Mouse (Mus musculus): Measurements from ENCODE around the gene Emc9.

The Emc9 gene

DNA sequence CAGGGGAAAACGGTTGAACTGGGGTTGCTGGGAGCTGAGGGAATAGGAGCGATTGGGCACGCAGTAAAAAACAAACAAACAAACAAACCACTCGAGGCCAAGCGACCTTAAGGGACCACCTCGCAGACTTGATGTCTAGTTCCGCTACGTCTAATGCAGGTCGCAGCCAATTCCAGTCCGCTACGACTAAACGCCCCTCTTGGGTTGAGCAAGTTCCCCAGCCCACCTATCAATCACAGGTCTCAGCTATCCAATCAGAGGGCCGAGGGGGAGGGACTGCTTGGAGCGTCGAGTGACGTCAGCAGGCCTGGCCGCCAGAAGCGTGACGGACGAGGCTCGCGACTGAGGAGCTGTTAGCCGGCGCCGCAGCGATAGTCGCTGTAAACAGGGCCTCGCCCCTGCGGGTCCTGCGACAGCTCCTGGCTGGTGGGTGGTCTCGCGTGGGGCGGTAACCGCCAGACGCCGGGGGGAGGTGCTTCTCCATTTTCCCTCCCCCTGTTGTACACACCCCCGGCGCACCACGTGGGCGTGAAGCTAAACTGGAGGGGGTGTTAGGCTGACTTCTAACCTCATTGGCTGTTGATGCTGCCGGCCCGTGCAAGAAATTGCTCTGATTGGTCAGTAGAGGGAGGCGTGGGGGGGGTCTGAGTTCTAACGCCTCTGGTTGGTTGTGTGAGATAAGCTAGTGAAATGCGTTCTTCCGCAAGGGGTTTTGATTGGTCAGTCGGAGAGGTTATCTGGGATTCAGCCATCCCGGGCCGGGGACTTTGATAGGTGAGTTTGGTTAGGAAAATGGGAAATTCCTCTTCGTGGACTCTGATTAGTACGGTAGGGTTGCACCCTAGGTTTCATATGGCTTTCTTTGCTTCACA lies 24.7 kb downstream of the Emc9 start, which contains the start of gene A730061H03Rik:
TSS of gene A730061H03Rik (minus strand) at position 205 of the 872 bp plus-strand sequence.
- DNase-seq (ENCODE audit: low read depth, low spot score): peak; percentile 100

DNA sequence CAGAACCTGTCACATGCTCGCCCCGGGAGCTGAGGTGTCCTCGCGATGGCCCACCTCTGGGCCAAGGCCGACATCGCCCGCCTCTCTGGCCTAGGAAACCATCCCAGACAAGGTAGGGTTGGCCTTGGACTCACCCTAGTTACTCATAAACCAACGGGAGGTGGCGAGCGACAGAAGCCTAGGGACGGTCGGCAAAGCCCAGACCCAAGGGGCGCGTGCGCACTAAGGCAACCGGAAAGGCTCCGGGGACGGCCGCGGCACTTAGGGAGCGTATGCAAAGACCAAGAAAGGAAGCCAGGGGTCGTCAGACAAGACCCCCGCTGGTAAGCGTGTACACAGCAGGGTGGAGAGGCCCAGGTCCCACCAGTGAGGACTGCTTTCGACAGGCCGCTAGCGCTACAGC lies 25.3 kb downstream of the Emc9 start, which contains the start of gene Dcaf11:
TSS of gene Dcaf11 (plus strand) at position 208 of the 403 bp plus-strand sequence.
- DNase-seq (ENCODE audit: low read depth, low spot score): peak; percentile 97

DNA sequence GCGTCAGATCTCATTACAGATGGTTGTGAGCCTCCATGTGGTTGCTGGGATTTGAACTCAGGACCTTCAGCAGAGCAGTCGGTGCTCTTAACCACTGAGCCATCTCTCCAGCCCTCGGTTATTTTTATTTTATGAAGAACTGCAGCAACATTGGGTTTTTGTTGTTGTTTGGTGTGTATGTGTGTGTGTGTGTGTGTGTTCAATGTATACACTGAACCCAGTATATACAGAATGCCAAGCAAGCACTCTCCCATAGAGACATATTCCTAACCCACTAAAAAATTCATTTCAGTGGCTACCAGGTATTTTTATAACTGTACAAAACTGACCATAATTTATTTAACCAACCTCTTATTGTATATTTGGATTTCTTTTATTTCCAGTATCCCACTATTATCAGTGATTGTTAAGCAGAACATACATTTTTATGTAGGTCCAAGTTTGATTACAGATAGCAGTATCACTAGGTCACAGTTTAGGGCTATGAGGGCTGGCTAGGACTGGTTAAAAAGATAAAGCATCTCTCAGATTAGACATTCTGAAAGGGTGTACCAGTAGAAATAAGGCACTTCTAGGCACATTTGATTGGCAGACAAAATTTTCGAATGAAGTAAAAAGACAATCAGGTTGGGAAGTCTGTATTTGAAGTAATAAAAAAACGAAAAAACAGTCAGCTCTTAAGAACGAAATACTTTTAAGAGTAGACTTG lies 26.2 kb downstream of the Emc9 start:
- peak; percentile 52 for DNase-seq (ENCODE audit: low read depth, low spot score)

DNA sequence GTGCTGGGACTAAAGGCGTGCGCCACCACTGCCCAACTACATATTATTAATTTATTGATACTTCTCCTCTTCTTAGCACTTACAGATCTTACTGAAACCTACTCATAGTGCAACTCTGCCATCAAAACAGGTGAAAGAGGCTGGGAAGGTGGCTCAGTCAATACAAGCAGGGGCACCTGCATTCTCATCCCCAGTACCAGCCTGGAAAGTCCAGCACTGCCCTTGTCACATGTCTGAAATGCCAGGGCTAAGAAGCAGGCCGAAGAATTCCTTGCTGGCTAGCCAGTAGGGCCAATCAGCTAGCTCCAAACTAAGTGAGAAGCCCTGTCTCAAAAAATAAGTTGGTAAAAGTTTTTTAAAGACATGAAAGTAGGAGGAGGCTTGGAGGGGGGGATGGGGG lies 27.5 kb downstream of the Emc9 start:
- DNase-seq (ENCODE audit: low read depth, low spot score): peak; percentile 59

DNA sequence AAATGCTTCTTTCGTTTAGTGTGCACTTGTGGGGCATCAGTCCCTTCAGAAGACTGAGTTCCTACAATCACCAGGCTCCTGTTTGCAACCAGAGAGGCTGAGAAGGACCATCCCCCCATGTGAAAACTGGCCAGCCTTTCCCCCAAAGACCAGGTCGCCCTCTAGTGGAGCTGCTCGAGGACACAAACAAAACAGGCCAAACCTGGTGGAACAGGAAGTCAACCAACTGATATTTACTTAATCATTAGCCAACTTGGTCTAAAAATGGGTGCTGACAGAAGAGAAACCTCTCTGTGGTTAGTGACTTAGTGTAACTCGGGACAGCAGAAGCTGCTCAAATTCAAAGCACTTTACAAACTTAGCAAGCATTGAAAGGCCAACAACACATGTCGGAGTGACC lies 28.1 kb downstream of the Emc9 start:
- peak; percentile 94 for DNase-seq (ENCODE audit: low read depth, low spot score)

DNA sequence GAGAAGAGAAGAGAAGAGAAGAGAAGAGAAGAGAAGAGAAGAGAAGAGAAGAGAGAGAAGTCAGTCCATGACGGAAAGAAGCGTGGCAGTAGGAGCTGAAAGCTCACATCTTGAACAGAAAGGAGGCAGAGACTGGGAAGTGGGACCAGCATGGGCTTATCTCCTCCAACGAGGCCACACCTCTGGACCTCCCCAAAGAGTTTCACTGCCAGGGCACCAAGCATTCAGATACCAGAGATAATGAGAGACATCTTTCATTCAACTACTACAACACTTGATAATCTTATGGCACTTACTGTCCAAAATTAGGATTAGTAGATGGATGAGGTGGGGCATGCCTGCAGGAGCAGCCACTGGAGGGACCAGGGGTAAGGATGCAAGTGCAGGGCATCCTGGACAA lies 29.3 kb downstream of the Emc9 start:
- no peak for DNase-seq (ENCODE audit: low read depth, low spot score)

DNA sequence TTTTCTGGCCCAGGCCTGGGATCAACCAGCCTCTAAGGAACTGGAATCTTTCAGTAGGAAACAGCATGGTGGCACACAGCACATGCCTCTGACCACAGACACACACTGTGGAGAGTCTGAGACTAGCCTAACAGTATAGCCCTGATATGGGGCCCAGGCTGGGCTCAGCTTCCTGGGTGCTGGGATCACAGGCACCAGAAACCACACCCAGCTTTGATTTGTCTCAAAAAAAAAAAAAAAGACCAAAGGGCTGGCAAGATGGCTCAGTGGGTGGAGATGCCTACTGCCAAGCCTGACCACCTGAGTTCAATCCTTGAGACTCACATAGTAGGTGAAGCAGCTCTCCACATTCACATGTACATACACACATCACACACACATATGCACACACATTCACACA lies 30.5 kb downstream of the Emc9 start:
- DNase-seq (ENCODE audit: low read depth, low spot score): no peak

DNA sequence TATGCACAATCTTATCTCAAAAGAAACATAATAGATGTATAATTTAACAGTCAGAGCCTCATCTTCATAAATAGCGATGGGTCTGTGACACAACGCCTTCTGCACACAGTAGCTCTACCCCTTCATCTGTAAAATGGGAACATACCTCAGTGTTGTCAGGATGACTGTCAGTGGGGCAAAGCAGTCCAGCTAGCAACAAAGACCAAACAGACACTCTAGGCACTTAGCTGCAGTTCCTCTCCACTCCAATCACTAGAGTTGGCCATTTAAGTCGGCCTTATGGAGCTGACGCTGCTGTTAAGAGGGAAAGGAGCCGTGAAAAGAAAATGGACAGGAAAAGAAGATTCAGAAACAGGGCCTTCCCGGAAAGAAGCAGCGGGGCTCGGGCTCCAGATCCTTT lies 33.3 kb downstream of the Emc9 start:
- DNase-seq (ENCODE audit: low read depth, low spot score): no peak

DNA sequence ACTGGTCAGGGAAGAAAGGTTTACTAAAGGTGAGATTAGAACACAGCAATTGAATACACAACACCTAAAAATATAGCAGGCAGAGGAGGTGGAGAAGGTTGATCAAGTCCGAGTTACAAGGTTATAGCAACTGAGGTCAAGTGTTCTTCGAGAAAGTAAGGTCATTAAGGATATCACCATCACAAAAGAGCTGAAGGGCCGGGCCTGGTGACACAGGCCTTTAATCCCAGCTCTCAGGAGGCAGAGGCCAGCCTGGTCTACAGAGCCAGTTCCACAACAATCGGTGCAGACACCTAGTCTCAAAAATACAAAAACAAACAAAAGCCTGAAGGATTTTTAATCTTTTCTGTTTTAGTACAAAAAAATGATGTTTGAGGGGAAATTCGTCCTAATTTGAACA lies 33.8 kb downstream of the Emc9 start:
- no peak for DNase-seq (ENCODE audit: low read depth, low spot score)

DNA sequence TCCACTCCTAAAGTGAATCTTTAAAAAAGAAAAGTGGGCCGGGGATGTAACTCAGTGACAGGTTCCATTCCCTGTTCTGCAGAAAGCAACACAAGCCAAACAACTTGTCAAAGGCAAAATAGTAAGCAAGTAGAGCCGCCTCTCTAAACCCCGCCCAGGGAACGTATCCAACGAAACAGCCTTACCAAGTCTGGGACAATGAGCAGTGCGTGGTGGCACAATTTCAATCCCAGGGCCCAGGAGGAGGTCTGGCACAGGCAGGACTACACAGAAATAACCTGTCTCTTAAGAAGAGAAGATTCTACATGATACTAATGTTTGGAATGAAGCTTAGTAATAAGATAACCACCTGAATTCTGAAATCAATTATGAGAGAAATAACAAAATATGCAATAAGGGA lies 34.9 kb downstream of the Emc9 start:
- DNase-seq (ENCODE audit: low read depth, low spot score): no peak

DNA sequence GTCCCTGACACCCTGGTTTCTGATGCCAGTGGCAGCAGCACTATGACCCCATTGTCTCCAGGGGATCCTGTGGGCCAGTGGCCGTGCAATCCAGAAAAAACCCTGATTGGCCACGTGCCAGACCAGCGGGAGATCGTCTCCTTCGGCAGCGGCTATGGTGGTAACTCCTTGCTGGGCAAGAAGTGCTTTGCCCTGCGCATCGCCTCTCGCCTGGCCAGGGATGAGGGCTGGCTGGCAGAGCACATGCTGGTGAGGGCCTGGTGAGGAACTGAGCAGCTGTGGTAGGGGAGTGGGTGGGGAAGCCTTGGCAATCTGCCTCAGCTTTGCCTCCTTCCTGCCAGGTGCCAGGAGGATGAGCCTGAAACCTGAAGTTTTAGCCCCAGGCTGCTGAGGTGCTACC lies 40.8 kb downstream of the Emc9 start:
- DNase-seq (ENCODE audit: low read depth, low spot score): peak; percentile 17

DNA sequence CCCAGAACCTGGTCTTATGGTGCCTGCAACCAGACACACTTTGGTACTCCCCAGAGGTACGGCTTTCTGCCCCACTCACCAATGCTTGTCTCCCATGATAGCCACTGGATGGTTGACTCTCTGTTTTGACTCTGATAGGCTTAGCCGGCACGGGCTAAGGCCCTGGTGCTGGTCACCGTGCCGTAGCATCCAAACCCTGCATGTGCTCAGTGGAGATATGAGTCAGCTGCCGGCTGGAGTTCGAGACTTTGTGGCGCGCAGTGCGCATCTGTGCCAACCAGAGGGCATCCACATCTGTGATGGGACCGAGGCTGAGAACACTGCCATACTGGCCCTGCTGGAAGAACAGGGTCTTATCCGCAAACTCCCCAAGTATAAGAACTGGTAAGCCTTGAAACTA lies 42.8 kb downstream of the Emc9 start:
- DNase-seq (ENCODE audit: low read depth, low spot score): no peak

DNA sequence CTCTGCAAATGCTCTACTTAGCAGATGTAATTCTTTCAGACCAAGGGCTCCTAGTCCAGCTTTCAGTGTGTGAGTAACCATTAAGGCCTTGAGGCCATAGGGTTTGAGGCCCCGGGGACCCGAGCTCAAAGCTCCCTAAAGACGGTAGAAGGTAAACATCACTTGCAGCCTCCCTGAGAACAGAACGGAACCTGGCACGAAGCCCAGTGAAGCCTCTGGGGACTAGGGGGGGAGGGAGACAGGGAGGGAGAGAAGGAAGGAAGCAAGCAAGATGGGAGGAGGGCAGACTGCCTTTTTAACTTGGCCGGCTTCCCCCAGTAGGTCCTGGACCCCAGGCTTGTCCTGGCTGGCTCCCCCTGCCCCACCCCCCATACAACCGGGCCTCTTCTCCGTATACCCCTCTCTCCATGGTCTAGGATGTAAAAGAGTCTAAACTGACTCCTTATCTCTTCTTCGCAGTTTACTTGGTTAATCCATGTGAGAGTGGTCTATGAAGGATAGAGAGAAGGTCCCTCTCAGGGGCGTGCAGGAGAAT lies 44.2 kb downstream of the Emc9 start:
- DNase-seq (ENCODE audit: low read depth, low spot score): peak; percentile 79

DNA sequence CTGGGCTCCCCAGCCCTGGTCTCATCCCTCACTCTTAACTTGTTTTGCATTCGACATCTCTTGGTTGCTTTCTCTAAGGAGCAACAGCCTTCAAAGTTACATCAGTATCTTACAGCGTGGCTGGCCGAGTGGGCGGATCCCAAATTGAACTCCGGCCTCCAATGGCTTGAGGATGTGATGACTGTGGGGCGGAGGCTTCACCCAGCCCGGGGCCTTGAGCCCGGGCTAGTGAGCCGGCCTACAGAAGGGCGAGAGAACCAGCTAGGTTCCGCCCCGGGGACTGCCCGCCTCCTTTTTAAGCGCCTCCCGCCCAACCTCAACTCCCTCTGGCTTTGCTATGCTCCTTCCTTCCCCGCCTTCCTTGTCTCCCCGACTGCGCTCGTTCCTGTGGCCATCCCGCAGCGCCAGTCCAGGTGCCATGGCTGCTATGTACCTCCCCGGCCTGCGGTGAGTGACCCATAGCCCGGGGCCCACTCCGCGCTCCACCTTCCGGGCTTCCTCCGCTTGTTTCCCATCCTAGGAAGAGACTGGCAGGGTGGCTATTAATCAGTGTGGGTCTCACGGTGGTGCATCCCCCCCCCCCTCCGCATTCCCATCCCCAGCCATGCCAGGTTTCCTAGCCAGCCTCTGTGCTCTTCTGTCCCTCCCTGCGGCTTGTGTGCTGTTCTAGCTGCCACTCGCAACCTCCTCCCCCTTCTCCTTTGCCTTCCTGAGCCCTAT lies 44.9 kb downstream of the Emc9 start, which contains the start of gene Pck2:
TSS of gene Pck2 (plus strand) at position 200 of the 720 bp plus-strand sequence.
- DNase-seq (ENCODE audit: low read depth, low spot score): peak; percentile 96

DNA sequence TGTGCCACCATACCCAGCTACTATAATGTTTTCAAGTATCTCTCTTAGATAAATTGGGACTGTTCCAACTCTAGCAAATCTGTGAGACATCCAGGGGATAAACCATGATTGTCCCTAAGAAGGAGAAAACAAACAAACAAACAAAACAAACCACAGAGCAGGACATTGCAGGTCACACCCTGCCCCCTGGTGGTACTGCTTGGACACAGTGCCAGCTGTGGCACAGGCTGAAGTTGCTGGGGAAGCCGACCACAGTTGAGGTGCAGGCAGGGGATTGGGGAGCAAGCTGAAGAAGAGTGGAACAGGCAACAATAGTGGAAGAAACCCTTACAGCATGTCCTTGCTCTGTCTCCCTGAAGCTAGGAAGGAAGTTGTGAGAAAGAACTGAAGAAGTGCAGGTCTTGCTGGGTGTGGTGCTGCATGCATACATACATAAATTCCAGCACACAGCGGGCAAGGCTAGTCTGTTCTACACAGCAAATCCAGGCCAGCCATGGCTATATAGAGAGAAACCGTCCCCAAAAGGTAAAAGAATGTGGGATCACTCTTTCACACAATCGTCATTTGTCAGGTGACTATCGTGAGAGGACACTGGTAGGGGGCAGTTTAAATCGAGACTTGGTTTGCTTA lies 48.9 kb downstream of the Emc9 start:
- peak; percentile 68 for DNase-seq (ENCODE audit: low read depth, low spot score)

Data from A20 (cell line).